7 mouse cellular contexts compared by ENCODE assay signal in the genomic region with DNA sequence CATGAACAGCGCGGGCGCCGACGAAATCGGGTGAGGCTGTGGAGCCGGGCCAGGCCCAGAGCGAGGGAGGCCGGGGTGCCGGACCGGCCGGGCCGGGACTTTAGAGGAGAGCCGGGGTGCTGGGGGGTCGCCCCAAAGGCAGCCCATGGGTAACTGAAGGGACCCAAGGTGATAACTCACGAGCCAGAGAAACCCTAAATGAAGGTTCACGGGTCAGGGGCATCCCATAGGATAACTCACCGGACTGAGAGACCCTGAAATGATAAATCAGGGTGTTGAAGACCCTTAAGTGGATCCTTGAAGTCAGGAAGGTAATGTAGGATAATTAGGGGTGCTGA. TPM values are rescaled to one million over a fixed set of nuclear protein-coding genes. Genes with fewer than 3 reads are reported as not detected.
DNase-seq lines count a peak whose midpoint lies in the region; ATAC-seq and TF ChIP-seq lines count a peak whose summit lies in the region.

No protein-coding gene starts in this region.

- H3K27ac ChIP-seq in lung, postnatal 0 days (ENCODE audit: low read length): peak overlapping the region; percentile 79
- H3K27ac ChIP-seq in forebrain, embryonic 12.5 days: peak overlapping the region; percentile 54
- peak overlapping the region; percentile 56 for H3K27ac ChIP-seq in limb, embryonic 14.5 days (replicated peaks; ENCODE audit: low read depth, low read length)
- H3K27ac ChIP-seq in stomach, embryonic 15.5 days: peak overlapping the region; percentile 77

- H3K4me2 ChIP-seq in lung, postnatal 0 days (replicated peaks; ENCODE audit: low read depth, low read length): peak overlapping the region; percentile 64
- H3K4me2 ChIP-seq in forebrain, embryonic 12.5 days: peak overlapping the region; percentile 77
- peak overlapping the region; percentile 86 for H3K4me2 ChIP-seq in limb, embryonic 14.5 days (replicated peaks; ENCODE audit: low read depth, low read length, severe bottlenecking)
- peak overlapping the region; percentile 73 for H3K4me2 ChIP-seq in stomach, embryonic 15.5 days

- ATAC-seq in lung, postnatal 0 days: no peak
- ATAC-seq in forebrain, embryonic 12.5 days (ENCODE audit: low FRiP score): no peak; the same call in 1 of the 2 replicates
- no peak for ATAC-seq in limb, embryonic 14.5 days (ENCODE audit: low FRiP score, low read depth)
- ATAC-seq in stomach, embryonic 15.5 days (ENCODE audit: insufficient read depth, low FRiP score, low read depth): no peak

- intact Hi-C loops in left cerebral cortex, postnatal 25 days (cut with DNase I): no loop called here

- peak overlapping the region; percentile 93 for H3K4me3 ChIP-seq in lung, postnatal 0 days (ENCODE audit: low read depth, low read length)
- H3K4me3 ChIP-seq in forebrain, embryonic 12.5 days (replicated peaks): peak overlapping the region; percentile 80
- peak overlapping the region; percentile 76 for H3K4me3 ChIP-seq in limb, embryonic 14.5 days (replicated peaks; ENCODE audit: low read length)
- peak overlapping the region; percentile 93 for H3K4me3 ChIP-seq in stomach, embryonic 15.5 days (replicated peaks)

- H3K9ac ChIP-seq in lung, postnatal 0 days (replicated peaks; ENCODE audit: low read depth): peak overlapping the region; percentile 93
- H3K9ac ChIP-seq in forebrain, embryonic 12.5 days: peak overlapping the region; percentile 95
- peak overlapping the region; percentile 91 for H3K9ac ChIP-seq in limb, embryonic 14.5 days (ENCODE audit: low read depth, low read length, severe bottlenecking)
- H3K9ac ChIP-seq in stomach, embryonic 15.5 days: peak overlapping the region; percentile 100

- TF ChIP-seq EP300 in lung, postnatal 0 days (IDR thresholded peaks at IDR 0.05): no peak

- TF ChIP-seq POLR2A in limb, embryonic 14.5 days (IDR thresholded peaks at IDR 0.05; ENCODE audit: borderline replicate concordance, extremely low read depth, insufficient read depth, insufficient read length): no peak

- peaks cover 28% of the 10 kb centered on the region; the same call in 1 of the 2 replicates for H3K4me1 ChIP-seq in lung, postnatal 0 days (ENCODE audit: insufficient read depth, low read depth, low read length)
- peaks cover 57% of the 10 kb centered on the region for H3K4me1 ChIP-seq in forebrain, embryonic 12.5 days
- peaks cover 30% of the 10 kb centered on the region for H3K4me1 ChIP-seq in limb, embryonic 14.5 days (ENCODE audit: control insufficient read depth, insufficient read depth, low read length)
- H3K4me1 ChIP-seq in stomach, embryonic 15.5 days: peaks cover 43% of the 10 kb centered on the region

- no peak for TF ChIP-seq CTCF in lung, postnatal 0 days (IDR thresholded peaks at IDR 0.05)

- H3K27me3 ChIP-seq in lung, postnatal 0 days (replicated peaks; ENCODE audit: insufficient read depth, low read length): no peaks in the 10 kb centered on the region
- H3K27me3 ChIP-seq in forebrain, embryonic 12.5 days: no peaks in the 10 kb centered on the region
- H3K27me3 ChIP-seq in limb, embryonic 14.5 days (ENCODE audit: control insufficient read depth, insufficient read depth, low read length): no peaks in the 10 kb centered on the region
- no peaks in the 10 kb centered on the region for H3K27me3 ChIP-seq in stomach, embryonic 15.5 days (replicated peaks)

- H3K9me3 ChIP-seq in lung, postnatal 0 days (ENCODE audit: low read length): no peaks in the 10 kb centered on the region
- no peaks in the 10 kb centered on the region for H3K9me3 ChIP-seq in forebrain, embryonic 12.5 days
- no peaks in the 10 kb centered on the region for H3K9me3 ChIP-seq in limb, embryonic 14.5 days (ENCODE audit: control insufficient read depth, low read length)
- no peaks in the 10 kb centered on the region for H3K9me3 ChIP-seq in stomach, embryonic 15.5 days

- no peak for DNase-seq in lung, postnatal 0 days (ENCODE audit: low spot score)
- no peak for DNase-seq in lung, postnatal 14 days
- DNase-seq in limb, embryonic 14.5 days (ENCODE audit: low spot score): no peak
- DNase-seq in left cerebral cortex, postnatal 25 days (ENCODE audit: low spot score in 2 of 2): no peak
- no peak for DNase-seq in embryo, embryonic 9.5 days (ENCODE audit: extremely low spot score)

- no peaks in the 10 kb centered on the region for H3K36me3 ChIP-seq in lung, postnatal 0 days (ENCODE audit: insufficient read depth, low read length)
- peaks cover 17% of the 10 kb centered on the region for H3K36me3 ChIP-seq in forebrain, embryonic 12.5 days (replicated peaks)
- H3K36me3 ChIP-seq in limb, embryonic 14.5 days (ENCODE audit: control insufficient read depth, insufficient read depth, low read length): peaks cover 20% of the 10 kb centered on the region
- peaks cover 5% of the 10 kb centered on the region; the same call in 1 of the 2 replicates for H3K36me3 ChIP-seq in stomach, embryonic 15.5 days

- WGBS in lung, postnatal 0 days: 0% methylated on average over 12 of the region's 18 CpGs
- WGBS in forebrain, embryonic 12.5 days: 2% methylated on average over 18 of the region's 18 CpGs
- WGBS in limb, embryonic 14.5 days: under 1% methylated on average over 18 of the region's 18 CpGs
- WGBS in stomach, embryonic 15.5 days: under 1% methylated on average over 18 of the region's 18 CpGs

RNA-seq across cellular contexts. Expression of gene Dazap1, which starts 3.8 kb away (rescaled TPM):
- 37.8 and 38.1 TPM in 2 replicates for polyA plus RNA-seq in lung, postnatal 0 days (2015; fragmentation: Nextera tagmentation; extraction: Ambion mirVana)
- polyA plus RNA-seq in forebrain, embryonic 12.5 days (2016; fragmentation: Nextera tagmentation; extraction: Ambion mirVana): 65.1 and 69.7 TPM in 2 replicates
- polyA plus RNA-seq in limb, embryonic 14.5 days (2012; rRNA removed): 243 and 272 TPM in 2 replicates
- polyA plus RNA-seq in limb, embryonic 14.5 days (2014; fragmentation: Nextera tagmentation; extraction: Ambion mirVana): 46.1 and 50.7 TPM in 2 replicates
- polyA plus RNA-seq in stomach, embryonic 15.5 days (2015; fragmentation: Nextera tagmentation; extraction: Ambion mirVana): 62.4 and 66.4 TPM in 2 replicates
- total RNA-seq in left cerebral cortex, postnatal 25 days (2021): 10 to 100 TPM; 76.9 to 93.8 TPM

RNA-seq across cellular contexts. Expression of gene Gamt, which starts 4.3 kb away (rescaled TPM):
- polyA plus RNA-seq in lung, postnatal 0 days (2015; fragmentation: Nextera tagmentation; extraction: Ambion mirVana): 23.5 and 25.4 TPM in 2 replicates
- 15.9 and 19.0 TPM in 2 replicates for polyA plus RNA-seq in forebrain, embryonic 12.5 days (2016; fragmentation: Nextera tagmentation; extraction: Ambion mirVana)
- 74.1 and 80.5 TPM in 2 replicates for polyA plus RNA-seq in limb, embryonic 14.5 days (2012; rRNA removed)
- 75.7 and 90.8 TPM in 2 replicates for polyA plus RNA-seq in limb, embryonic 14.5 days (2014; fragmentation: Nextera tagmentation; extraction: Ambion mirVana)
- 111 and 148 TPM in 2 replicates for polyA plus RNA-seq in stomach, embryonic 15.5 days (2015; fragmentation: Nextera tagmentation; extraction: Ambion mirVana)
- total RNA-seq in left cerebral cortex, postnatal 25 days (2021): 10 to 100 TPM; 27.6 to 30.7 TPM

RNA-seq across cellular contexts. Expression of gene Ndufs7, which starts 16.2 kb away (rescaled TPM):
- polyA plus RNA-seq in lung, postnatal 0 days (2015; fragmentation: Nextera tagmentation; extraction: Ambion mirVana): 295 and 327 TPM in 2 replicates
- 201 and 216 TPM in 2 replicates for polyA plus RNA-seq in forebrain, embryonic 12.5 days (2016; fragmentation: Nextera tagmentation; extraction: Ambion mirVana)
- 338 and 449 TPM in 2 replicates for polyA plus RNA-seq in limb, embryonic 14.5 days (2012; rRNA removed)
- polyA plus RNA-seq in limb, embryonic 14.5 days (2014; fragmentation: Nextera tagmentation; extraction: Ambion mirVana): 349 and 366 TPM in 2 replicates
- 326 and 364 TPM in 2 replicates for polyA plus RNA-seq in stomach, embryonic 15.5 days (2015; fragmentation: Nextera tagmentation; extraction: Ambion mirVana)
- 100 to 1,000 TPM; 182 to 187 TPM for total RNA-seq in left cerebral cortex, postnatal 25 days (2021)

RNA-seq across cellular contexts. Expression of gene Rps15, which starts 27.1 kb away (rescaled TPM):
- 651 and 741 TPM in 2 replicates for polyA plus RNA-seq in lung, postnatal 0 days (2015; fragmentation: Nextera tagmentation; extraction: Ambion mirVana)
- polyA plus RNA-seq in forebrain, embryonic 12.5 days (2016; fragmentation: Nextera tagmentation; extraction: Ambion mirVana): 708 and 760 TPM in 2 replicates
- 3,060 and 3,829 TPM in 2 replicates for polyA plus RNA-seq in limb, embryonic 14.5 days (2012; rRNA removed)
- polyA plus RNA-seq in limb, embryonic 14.5 days (2014; fragmentation: Nextera tagmentation; extraction: Ambion mirVana): 1,091 and 1,173 TPM in 2 replicates
- 904 and 948 TPM in 2 replicates for polyA plus RNA-seq in stomach, embryonic 15.5 days (2015; fragmentation: Nextera tagmentation; extraction: Ambion mirVana)
- 100 to 1,000 TPM; 788 to 790 TPM for total RNA-seq in left cerebral cortex, postnatal 25 days (2021)

RNA-seq across cellular contexts. Expression of gene Apc2, which starts 30.7 kb away (rescaled TPM):
- 0.57 and 0.85 TPM in 2 replicates for polyA plus RNA-seq in lung, postnatal 0 days (2015; fragmentation: Nextera tagmentation; extraction: Ambion mirVana)
- polyA plus RNA-seq in forebrain, embryonic 12.5 days (2016; fragmentation: Nextera tagmentation; extraction: Ambion mirVana): 144 and 165 TPM in 2 replicates
- 2.5 and 3.3 TPM in 2 replicates for polyA plus RNA-seq in limb, embryonic 14.5 days (2012; rRNA removed)
- 1.5 and 1.8 TPM in 2 replicates for polyA plus RNA-seq in limb, embryonic 14.5 days (2014; fragmentation: Nextera tagmentation; extraction: Ambion mirVana)
- polyA plus RNA-seq in stomach, embryonic 15.5 days (2015; fragmentation: Nextera tagmentation; extraction: Ambion mirVana): 5.0 and 5.2 TPM in 2 replicates
- total RNA-seq in left cerebral cortex, postnatal 25 days (2021): 100 to 1,000 TPM in 1 of 2 experiments, 10 to 100 TPM in 1; 93.4 to 103 TPM
